Mouse (Mus musculus) embryonic facial prominence, embryonic 11.5 days (tissue): ENCODE measurements at regions not wholly inside any gene's neighbourhood (a gene's known extent, or its start where the extent isn't known, plus 50 kb on each side); places are given as distances from the start of the nearest gene placed in this dataset.
"Not testable (repeated sequence)": the region's sequence is repeated elsewhere in the genome, so short reads cannot be mapped to it uniquely, and the experiment has no call there.

Source experiments
- ATAC-seq: fragments of 200-750 bp; cut with Nextera tagmentation; replicated peaks from 2 replicates; pipeline ENCODE4 v1.8.0; 2017; ENCODE audit warnings: low read depth; ENCODE audit not compliant: insufficient number of reproducible peaks, low FRiP score, low TSS enrichment
- DNase-seq: peaks from one replicate; pipeline ENCODE4 v3.0.0-alpha.2; 2015; ENCODE audit warnings: low spot score
- H3K27ac ChIP-seq: fragments of 300-500 bp; sonication (generic); replicated peaks from 2 replicates; pipeline ENCODE4 v1.5.1; 2014; ENCODE audit warnings: mild to moderate bottlenecking, low read depth, low read length, control low read depth
- H3K27me3 ChIP-seq: fragments of 300-500 bp; sonication (generic); 2 replicates; pipeline ENCODE4 v1.6.1; 2014; ENCODE audit warnings: mild to moderate bottlenecking, low read length, moderate library complexity, mixed read lengths; ENCODE audit not compliant: control insufficient read depth, insufficient read depth
- H3K36me3 ChIP-seq: fragments of 300-500 bp; sonication (generic); replicated peaks from 2 replicates; pipeline ENCODE4 v1.6.1; 2014; ENCODE audit warnings: low read depth, mild to moderate bottlenecking, low read length, moderate library complexity, mixed read lengths; ENCODE audit not compliant: control insufficient read depth, insufficient read depth
- H3K4me1 ChIP-seq: fragments of 300-500 bp; sonication (generic); 2 replicates; pipeline ENCODE4 v1.6.1; 2014; ENCODE audit warnings: low read length, mixed read lengths; ENCODE audit not compliant: control insufficient read depth, insufficient read depth
- H3K4me2 ChIP-seq: fragments of 300-500 bp; sonication (generic); 2 replicates; pipeline ENCODE4 v1.6.1; 2014; ENCODE audit warnings: low read depth, mild to moderate bottlenecking, control low read depth, low read length, moderate library complexity
- H3K4me3 ChIP-seq: fragments of 300-500 bp; sonication (generic); 2 replicates; pipeline ENCODE4 v1.5.1; 2014; ENCODE audit warnings: low read depth, low read length, control low read depth
- H3K9ac ChIP-seq: fragments of 300-500 bp; sonication (generic); replicated peaks from 2 replicates; pipeline ENCODE4 v1.6.1; 2014; ENCODE audit warnings: mild to moderate bottlenecking, control low read depth, low read length
- H3K9me3 ChIP-seq: fragments of 300-500 bp; sonication (generic); replicated peaks from 2 replicates; pipeline ENCODE4 v1.6.1; 2016; ENCODE audit warnings: mild to moderate bottlenecking, low read length, inconsistent platforms, mixed read lengths; ENCODE audit not compliant: control insufficient read depth
- WGBS: fragments of 180-500 bp; shearing (Covaris S2); extraction: QIAGEN DNeasy Blood & Tissue Kit; methylation state at CpG from one replicate; pipeline ENCODE4 v1.1.7; 2014; 5-methylcytosine and 5-hydroxymethylcytosine counted together

DNA sequence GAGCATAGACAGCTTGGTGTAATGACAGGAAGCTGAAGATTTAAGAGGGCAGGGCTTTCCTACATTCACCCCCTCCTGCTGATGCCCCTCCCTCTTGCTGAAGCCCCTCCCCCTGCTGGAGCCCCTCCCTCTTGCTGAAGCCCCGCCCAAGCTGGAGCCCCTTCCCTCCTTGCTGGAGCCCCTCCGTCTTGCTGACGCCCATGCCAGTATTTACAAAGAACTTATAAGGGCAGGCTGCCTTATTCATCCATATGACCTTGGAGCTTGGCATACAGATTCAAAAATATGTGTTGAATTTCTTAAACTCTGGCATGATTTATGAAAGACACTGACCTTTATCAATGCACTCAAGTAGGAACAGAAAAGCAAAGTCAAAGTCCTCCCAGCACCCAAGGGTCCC is 178.5 kb upstream of the Six2 start:
- no peaks in the 10 kb centered on the region for H3K9me3 ChIP-seq
- no peak overlapping the region for H3K4me2 ChIP-seq
- H3K9ac ChIP-seq: no peak overlapping the region
- DNase-seq: no peak
- H3K27me3 ChIP-seq: no peaks in the 10 kb centered on the region
- no peaks in the 10 kb centered on the region for H3K36me3 ChIP-seq
- H3K4me3 ChIP-seq: no peak overlapping the region
- H3K27ac ChIP-seq: no peak overlapping the region
- WGBS: 75% methylated on average over 3 of the region's 3 CpGs
- ATAC-seq: no peak
- H3K4me1 ChIP-seq: peaks cover 4% of the 10 kb centered on the region

DNA sequence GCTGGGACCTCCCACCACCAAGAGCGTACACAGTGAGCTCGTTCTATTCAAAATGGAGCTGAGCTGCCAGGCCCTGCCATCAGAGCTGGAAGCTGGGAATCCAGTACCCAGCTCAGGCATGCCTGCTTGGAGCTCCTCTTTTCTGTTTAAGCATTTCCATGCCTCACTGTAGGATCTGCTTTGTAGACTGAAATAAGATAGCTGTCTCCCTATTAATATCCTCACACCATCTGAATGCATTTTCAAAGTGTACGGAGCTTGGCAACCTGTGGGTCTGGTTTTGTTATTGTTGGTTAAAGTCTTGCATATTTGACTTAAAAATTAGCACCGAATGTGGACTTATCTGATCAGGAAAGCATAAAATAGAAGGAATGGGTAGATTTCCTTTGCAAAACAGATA is 177.9 kb upstream of the Six2 start:
- H3K36me3 ChIP-seq: no peaks in the 10 kb centered on the region
- H3K27me3 ChIP-seq: no peaks in the 10 kb centered on the region
- DNase-seq (no peak), ATAC-seq (no peak)
- no peak overlapping the region for H3K4me3 ChIP-seq
- H3K4me2 ChIP-seq: no peak overlapping the region
- no peak overlapping the region for H3K27ac ChIP-seq
- no peaks in the 10 kb centered on the region for H3K9me3 ChIP-seq
- H3K4me1 ChIP-seq: peaks cover 4% of the 10 kb centered on the region
- 93% methylated on average over 4 of the region's 4 CpGs for WGBS
- H3K9ac ChIP-seq: no peak overlapping the region

DNA sequence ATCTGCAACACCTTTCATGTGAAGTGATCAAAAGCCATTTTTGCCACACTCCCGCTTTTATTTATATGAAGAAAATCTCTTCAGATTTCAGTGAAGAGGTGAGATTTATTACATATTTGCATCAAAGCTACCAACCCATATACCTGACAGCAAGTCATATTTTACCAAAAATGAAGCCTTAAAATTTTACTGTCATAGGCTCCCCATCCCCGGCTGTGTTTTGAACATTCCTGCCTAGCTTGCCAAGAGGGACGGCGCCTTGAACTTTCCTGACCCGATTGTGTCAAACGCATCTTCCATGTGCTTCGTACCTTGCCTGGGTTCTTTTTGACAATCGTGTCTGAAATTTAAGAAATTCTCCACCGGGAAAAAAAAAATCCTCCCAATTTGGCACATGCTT is 173.3 kb upstream of the Six2 start:
- Histone ChIP-seq H3K4me2 (no peak overlapping the region), H3K9me3 (no peaks in the 10 kb centered on the region), H3K27ac (no peak overlapping the region), H3K36me3 (no peaks in the 10 kb centered on the region), H3K4me3 (no peak overlapping the region), H3K9ac (no peak overlapping the region), H3K27me3 (no peaks in the 10 kb centered on the region), H3K4me1 (no peaks in the 10 kb centered on the region; the same call in 1 of the 2 replicates)
- 57% methylated on average over 9 of the region's 9 CpGs for WGBS
- DNase-seq: no peak
- ATAC-seq: no peak

DNA sequence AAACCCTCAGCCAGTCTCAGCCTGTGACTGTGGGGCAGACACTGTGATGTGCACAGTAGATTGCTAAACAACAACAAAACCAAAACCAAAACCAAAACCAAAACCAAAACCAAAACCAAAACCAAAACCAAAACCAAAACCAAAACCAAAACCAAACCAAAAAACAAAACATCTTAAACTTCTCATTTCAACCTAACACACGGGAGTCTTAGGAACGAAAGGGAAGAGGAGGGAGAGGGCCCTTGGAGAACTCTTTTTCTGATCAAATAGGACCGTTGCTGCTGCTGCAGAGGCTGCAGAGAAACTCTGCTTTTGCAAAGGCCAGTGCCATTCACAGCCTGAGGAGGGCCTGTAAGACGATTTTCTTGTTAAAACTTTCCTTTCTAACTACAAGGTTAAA is 172.7 kb upstream of the Six2 start:
- Histone ChIP-seq H3K36me3 (no peaks in the 10 kb centered on the region), H3K4me1 (no peaks in the 10 kb centered on the region; the same call in 1 of the 2 replicates), H3K4me3 (no peak overlapping the region), H3K9me3 (no peaks in the 10 kb centered on the region), H3K27me3 (no peaks in the 10 kb centered on the region), H3K9ac (no peak overlapping the region), H3K4me2 (no peak overlapping the region), H3K27ac (no peak overlapping the region)
- DNase-seq (no peak), ATAC-seq (no peak)
- WGBS: 57% methylated on average over 4 of the region's 4 CpGs

DNA sequence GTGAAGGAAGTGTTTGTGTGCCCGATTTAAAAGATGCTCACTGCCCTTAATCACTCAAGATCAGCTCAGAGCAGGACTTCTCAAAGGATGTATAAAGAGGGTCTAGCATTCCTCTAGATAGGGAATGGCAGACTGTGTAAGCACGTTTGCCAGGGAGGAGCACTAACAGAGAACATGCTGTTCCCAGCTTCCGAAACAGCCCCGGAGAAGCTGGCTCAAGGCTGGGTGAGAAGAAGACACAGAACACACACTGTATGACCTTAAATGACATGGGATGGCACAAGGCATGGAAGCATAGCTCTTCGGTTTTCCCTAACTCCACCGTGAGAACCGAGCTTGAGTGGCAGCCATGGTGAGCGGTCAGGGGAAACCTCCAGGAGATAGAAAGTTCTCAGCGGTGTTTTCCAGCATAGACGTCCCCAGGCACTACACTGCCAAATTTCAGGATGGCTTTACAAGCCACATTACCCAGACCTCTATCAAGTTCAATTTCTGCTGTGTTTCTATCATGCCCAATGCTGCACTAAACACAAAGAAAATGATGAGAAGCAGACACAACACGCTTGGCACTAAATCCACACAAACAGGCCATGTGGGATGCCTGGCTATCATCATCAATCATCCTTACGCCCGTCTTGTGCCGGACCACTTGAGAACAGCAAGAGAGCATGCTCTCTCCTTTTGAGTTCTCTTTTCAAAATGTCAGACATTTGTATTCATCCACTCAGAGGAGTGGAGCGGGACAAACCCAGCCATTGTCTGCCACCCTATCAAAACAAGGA is 172.0 kb upstream of the Six2 start:
- Histone ChIP-seq H3K27ac (no peak overlapping the region), H3K4me3 (no peak overlapping the region), H3K4me2 (no peak overlapping the region), H3K27me3 (no peaks in the 10 kb centered on the region), H3K4me1 (no peaks in the 10 kb centered on the region; the same call in 1 of the 2 replicates), H3K9ac (no peak overlapping the region), H3K9me3 (no peaks in the 10 kb centered on the region), H3K36me3 (no peaks in the 10 kb centered on the region)
- ATAC-seq (no peak), DNase-seq (peak; percentile 53)
- 79% methylated on average over 15 of the region's 15 CpGs for WGBS

DNA sequence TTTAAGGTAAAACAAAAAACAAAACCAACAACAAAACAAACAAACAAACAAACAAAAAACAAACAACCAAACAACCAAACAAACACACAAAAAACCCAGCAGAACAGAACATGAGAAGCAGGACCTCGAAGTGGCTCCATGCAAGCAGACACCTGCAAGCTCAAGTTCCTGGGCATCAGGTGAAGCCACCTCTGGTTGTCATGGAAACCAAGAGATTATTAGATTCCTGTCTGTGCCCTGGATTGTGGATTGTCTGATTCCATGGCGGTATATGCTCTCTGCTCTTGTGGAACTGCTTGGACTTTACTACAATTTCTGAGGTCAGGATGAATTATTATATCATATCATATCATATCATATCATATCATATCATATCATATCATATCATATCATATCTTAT is 170.4 kb upstream of the Six2 start:
- H3K9ac ChIP-seq: no peak overlapping the region
- H3K4me3 ChIP-seq: no peak overlapping the region
- WGBS: 72% methylated on average over 2 of the region's 2 CpGs
- H3K27ac ChIP-seq: no peak overlapping the region
- DNase-seq: no peak
- H3K27me3 ChIP-seq: no peaks in the 10 kb centered on the region
- no peak for ATAC-seq
- no peaks in the 10 kb centered on the region; the same call in 1 of the 2 replicates for H3K4me1 ChIP-seq
- no peak overlapping the region; the same call in 1 of the 2 replicates for H3K4me2 ChIP-seq
- no peaks in the 10 kb centered on the region for H3K9me3 ChIP-seq
- H3K36me3 ChIP-seq: no peaks in the 10 kb centered on the region

DNA sequence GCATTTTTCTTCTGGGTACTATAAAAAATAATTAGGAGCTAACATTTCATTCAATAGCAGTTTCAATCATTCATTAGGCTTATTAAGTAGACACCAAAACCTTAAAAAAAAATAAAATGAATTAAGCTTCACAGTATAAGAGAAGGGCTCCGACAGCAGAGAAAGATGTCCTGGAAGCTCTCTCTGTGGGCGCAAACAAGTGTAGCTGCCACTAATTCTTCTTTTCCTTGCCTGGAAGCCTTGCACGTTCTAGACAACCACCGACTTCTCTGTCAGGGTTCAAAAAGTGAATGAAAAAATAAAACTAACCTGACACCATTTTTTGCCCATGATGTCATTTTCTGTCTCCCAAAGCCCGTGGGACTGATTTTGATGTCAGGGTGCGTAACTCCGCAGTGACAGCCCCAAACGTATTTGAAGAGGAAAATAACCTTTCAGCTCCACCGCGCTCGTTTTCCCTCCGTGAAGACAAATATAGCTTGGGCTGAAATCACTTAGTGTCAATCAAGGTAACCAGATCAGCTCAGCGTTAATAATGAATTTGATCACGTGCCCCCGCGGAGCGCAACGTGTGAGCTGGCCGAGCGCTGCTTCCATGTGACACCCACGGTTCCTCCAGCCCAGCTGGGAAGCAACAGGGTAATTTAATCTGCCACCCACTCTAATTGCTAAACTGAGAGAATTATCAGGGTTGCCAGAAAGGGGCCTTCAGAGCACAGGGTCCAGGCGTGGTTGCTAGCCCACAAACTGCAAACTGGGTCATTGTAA is 169.8 kb upstream of the Six2 start:
- Histone ChIP-seq H3K4me3 (no peak overlapping the region), H3K4me2 (no peak overlapping the region; the same call in 1 of the 2 replicates)
- WGBS: 9% methylated on average over 22 of the region's 22 CpGs

DNA sequence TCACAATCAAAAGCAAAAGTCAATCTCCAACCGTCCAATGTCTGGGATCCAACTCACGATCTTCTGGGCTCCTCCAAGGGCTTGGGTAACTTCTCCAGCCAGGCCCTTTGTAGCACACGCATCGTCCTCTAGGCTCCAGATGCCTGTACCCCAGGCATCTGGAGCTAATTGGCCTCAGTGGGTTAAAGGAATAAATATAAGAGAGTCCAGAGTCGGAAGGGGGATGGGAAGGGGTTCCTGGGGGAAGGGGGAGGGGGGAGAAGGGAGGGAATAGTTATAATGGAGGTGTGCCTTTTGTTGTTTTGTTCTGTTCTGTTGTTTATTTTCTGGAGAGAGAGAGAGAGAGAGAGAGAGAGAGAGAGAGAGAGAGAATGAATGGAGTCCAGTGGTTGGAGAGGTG is 168.8 kb upstream of the Six2 start:
- H3K36me3 ChIP-seq, H3K4me1 ChIP-seq, H3K9ac ChIP-seq, H3K27ac ChIP-seq, H3K9me3 ChIP-seq, H3K4me3 ChIP-seq, ATAC-seq, H3K4me2 ChIP-seq, H3K27me3 ChIP-seq: not testable (repeated sequence)
- peak; percentile 82 for DNase-seq
- WGBS: 11% methylated on average over 3 of the region's 5 CpGs

More for the DNA sequence above, 169.8 kb upstream of the Six2 start:
- DNase-seq: peak; percentile 85
- no peaks in the 10 kb centered on the region for H3K36me3 ChIP-seq
- H3K27ac ChIP-seq: no peak overlapping the region
- no peak overlapping the region for H3K9ac ChIP-seq
- ATAC-seq: peak; percentile 78
- no peaks in the 10 kb centered on the region for H3K27me3 ChIP-seq
- H3K9me3 ChIP-seq: no peaks in the 10 kb centered on the region
- no peaks in the 10 kb centered on the region; the same call in 1 of the 2 replicates for H3K4me1 ChIP-seq
